Mouse (Mus musculus) ES-Bruce4 (cell line): Measurements from ENCODE around the gene Plekha4. TPM values are rescaled to one million over a fixed set of nuclear protein-coding genes. Genes with fewer than 3 reads are reported as not detected.
A peak's percentile ranks its signal among the peaks of the same experiment; 100 is the strongest.

Source experiments
- H3K27ac ChIP-seq: 2 replicates; pipeline ENCODE4 v1.5.1; 2012; ENCODE audit warnings: low read length, inconsistent platforms; ENCODE audit not compliant: insufficient read depth
- H3K27me3 ChIP-seq: 2 replicates; pipeline ENCODE4 v1.6.1; 2012; ENCODE audit warnings: mild to moderate bottlenecking, low read length, inconsistent platforms; ENCODE audit not compliant: control insufficient read depth, poor library complexity, insufficient read depth, severe bottlenecking
- H3K36me3 ChIP-seq: 2 replicates; pipeline ENCODE4 v1.6.1; 2012; ENCODE audit warnings: inconsistent platforms, mild to moderate bottlenecking, low read length, moderate library complexity; ENCODE audit not compliant: control insufficient read depth, poor library complexity, insufficient read depth, severe bottlenecking
- H3K4me1 ChIP-seq: one replicate; pipeline ENCODE4 v1.8.1; 2011; ENCODE audit warnings: low read length; ENCODE audit not compliant: control insufficient read depth, insufficient read depth
- H3K4me3 ChIP-seq: 2 replicates; pipeline ENCODE4 v1.5.1; 2011; ENCODE audit warnings: low read depth, mild to moderate bottlenecking, low read length
- H3K9ac ChIP-seq: 2 replicates; pipeline ENCODE4 v1.6.1; 2012; ENCODE audit warnings: low read depth, mild to moderate bottlenecking, inconsistent platforms; ENCODE audit not compliant: poor library complexity, severe bottlenecking
- H3K9me3 ChIP-seq: replicated peaks from 2 replicates; pipeline ENCODE4 v1.6.1; 2012; ENCODE audit warnings: mild to moderate bottlenecking, low read length, inconsistent platforms; ENCODE audit not compliant: control insufficient read depth, poor library complexity, insufficient read depth, severe bottlenecking
- CTCF ChIP-seq: IDR thresholded peaks from one replicate; pipeline ENCODE4 v1.8.1; 2011; ENCODE audit warnings: low read depth, low read length
- EP300 ChIP-seq: IDR thresholded peaks from 2 replicates; pipeline ENCODE4 v1.6.1; 2011; ENCODE audit warnings: low read depth, low read length; ENCODE audit not compliant: insufficient read depth
- POLR2A ChIP-seq: IDR thresholded peaks from one replicate; pipeline ENCODE4 v1.8.1; 2011; ENCODE audit warnings: low read length; ENCODE audit not compliant: insufficient read depth
- polyA plus RNA-seq: library from polyadenylated mRNA; stranded (reverse); fragments of >200 nt; gene quantifications from 2 replicates; pipeline ENCODE4 v1.2.4, GENCODE M21; 2011; ENCODE audit warnings: low read depth; ENCODE audit not compliant: missing spikeins, insufficient read depth, insufficient read length

The Plekha4 gene
- polyA plus RNA-seq, 1 experiment: 14.3 TPM

GRCm38 (mm10) chr7:45498427-45498826 is 27.7 kb upstream of the Plekha4 start:
- TF ChIP-seq EP300 (no peak), CTCF (no peak), POLR2A (no peak)
- H3K36me3 ChIP-seq: no peaks in the 10 kb centered on the region

DNA sequence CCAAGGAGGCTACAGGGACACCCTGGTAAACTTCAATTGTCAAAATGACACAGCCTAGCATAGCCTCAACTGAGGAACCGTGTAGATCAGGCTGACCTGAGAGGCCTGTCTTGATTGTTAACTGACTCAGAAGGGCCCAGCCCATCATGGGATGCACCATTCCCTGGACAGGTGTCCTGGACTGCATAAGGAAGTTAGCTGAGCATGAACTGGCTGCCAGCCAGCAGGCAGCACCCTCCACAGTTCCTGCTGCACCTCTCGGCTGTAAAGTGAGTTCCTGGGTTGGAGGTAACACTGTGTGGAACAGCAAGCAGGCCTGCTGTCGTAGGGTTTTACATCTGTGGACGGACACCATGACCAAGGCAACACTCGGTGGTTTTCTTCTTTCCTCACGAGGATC is 18.5 kb upstream of the Plekha4 start:
- H3K27me3 ChIP-seq: no peaks in the 10 kb centered on the region
- H3K9me3 ChIP-seq: no peaks in the 10 kb centered on the region
- H3K4me3 ChIP-seq: no peak overlapping the region
- TF ChIP-seq CTCF (no peak), POLR2A (no peak), EP300 (no peak)
- H3K36me3 ChIP-seq: 0 out of 2 replicates have a peak, but pooled peaks cover 2% of the 10 kb centered on the region
- no peak overlapping the region for H3K27ac ChIP-seq
- H3K9ac ChIP-seq: no peak overlapping the region
- H3K4me1 ChIP-seq: no peaks in the 10 kb centered on the region

More at GRCm38 (mm10) chr7:45498427-45498826, 27.7 kb upstream of the Plekha4 start:
- Histone ChIP-seq H3K4me3 (no peak overlapping the region), H3K4me1 (no peaks in the 10 kb centered on the region), H3K9me3 (no peaks in the 10 kb centered on the region), H3K27me3 (no peaks in the 10 kb centered on the region), H3K9ac (no peak overlapping the region), H3K27ac (no peak overlapping the region)

GRCm38 (mm10) chr7:45508561-45508960 is 17.6 kb upstream of the Plekha4 start:
- 0 out of 2 replicates have a peak, but pooled peaks cover 2% of the 10 kb centered on the region for H3K36me3 ChIP-seq
- no peak overlapping the region for H3K9ac ChIP-seq
- no peaks in the 10 kb centered on the region for H3K4me1 ChIP-seq
- no peaks in the 10 kb centered on the region for H3K9me3 ChIP-seq
- no peak overlapping the region for H3K27ac ChIP-seq
- no peak overlapping the region for H3K4me3 ChIP-seq
- TF ChIP-seq EP300 (no peak), CTCF (no peak), POLR2A (no peak)
- H3K27me3 ChIP-seq: no peaks in the 10 kb centered on the region

GRCm38 (mm10) chr7:45509181-45509882 is 16.8 kb upstream of the Plekha4 start:
- no peaks in the 10 kb centered on the region for H3K9me3 ChIP-seq
- H3K9ac ChIP-seq: peak overlapping the region; percentile 38
- no peaks in the 10 kb centered on the region for H3K27me3 ChIP-seq
- TF ChIP-seq CTCF (no peak), EP300 (no peak), POLR2A (no peak)
- H3K36me3 ChIP-seq: 0 out of 2 replicates have a peak, but pooled peaks cover 2% of the 10 kb centered on the region
- no peak overlapping the region for H3K27ac ChIP-seq
- no peaks in the 10 kb centered on the region for H3K4me1 ChIP-seq
- peak overlapping the region; percentile 96 for H3K4me3 ChIP-seq

GRCm38 (mm10) chr7:45509912-45510787 is 16.0 kb upstream of the Plekha4 start, which contains the start of gene Nucb1:
Gene Nucb1, minus strand, starts transcription at chr7:45510406.
- Histone ChIP-seq H3K9ac (peak within 1 kb of the TSS; percentile 38), H3K36me3 (0 out of 2 replicates have a peak, but pooled peaks cover 2% of the 10 kb centered on the region), H3K4me3 (peak within 1 kb of the TSS; percentile 96), H3K4me1 (no peaks in the 10 kb centered on the region), H3K27ac (peak within 1 kb of the TSS; percentile 91), H3K27me3 (no peaks in the 10 kb centered on the region), H3K9me3 (no peaks in the 10 kb centered on the region)
- TF ChIP-seq CTCF (no peak), POLR2A (peak; percentile 68)
